Mouse (Mus musculus): ENCODE results near the gene Gm49711.

DNA sequence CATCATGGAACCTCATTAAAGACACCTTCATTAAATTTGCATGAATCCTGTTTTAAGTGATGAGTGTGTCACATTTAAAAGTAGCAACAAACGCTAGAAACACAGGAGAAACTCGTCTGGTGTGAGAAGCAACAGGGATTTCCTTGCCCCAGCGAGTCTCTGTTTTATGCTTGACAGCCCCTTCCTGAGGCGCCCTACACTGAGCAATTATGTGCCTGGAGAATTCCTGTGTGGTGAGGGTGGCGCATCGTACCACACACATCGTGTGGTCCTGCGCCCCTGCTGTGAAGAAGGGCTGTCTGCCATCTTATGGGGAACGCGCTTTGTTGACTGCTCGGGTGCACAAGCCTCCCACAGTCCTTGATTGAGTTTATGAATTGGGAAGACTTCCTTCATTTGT lies 162.6 kb downstream of the Gm49711 start:
- TF ChIP-seq TAL1 (conservative IDR thresholded peaks at IDR 0.05; ENCODE audit: low read depth, low read length) = no peak
- no peak for TF ChIP-seq POLR2AphosphoS5 (IDR thresholded peaks at IDR 0.05; ENCODE audit: insufficient replicate concordance, low read depth, low read length)
- no peak for TF ChIP-seq GATA1 (IDR thresholded peaks at IDR 0.05; ENCODE audit: borderline replicate concordance, low read length)
- TF ChIP-seq CTCF (IDR thresholded peaks at IDR 0.05; ENCODE audit: low read depth, low read length) = no peak

All from G1E (cell line).